Mouse (Mus musculus) lung, embryonic 14.5 days (tissue): ENCODE data around the gene Plin4. TPM values are rescaled to one million over a fixed set of nuclear protein-coding genes. Genes with fewer than 3 reads are reported as not detected.

ENCODE experiments used
- ATAC-seq: fragments of 200-750 bp; cut with Nextera tagmentation; 2 replicates; pipeline ENCODE4 v1.8.0; 2017; ENCODE audit warnings: mild to moderate bottlenecking, moderate TSS enrichment, moderate library complexity; ENCODE audit not compliant: insufficient read depth
- DNase-seq: peaks from one replicate; pipeline ENCODE4 v3.0.0-alpha.2; 2015
- H3K27ac ChIP-seq: fragments of 300-500 bp; sonication (generic); 2 replicates; pipeline ENCODE4 v1.5.1; 2014; ENCODE audit warnings: low read depth, mild to moderate bottlenecking, moderate library complexity
- H3K27me3 ChIP-seq: fragments of 300-500 bp; sonication (generic); 2 replicates; pipeline ENCODE4 v1.6.1; 2014; ENCODE audit warnings: low read length, control low read depth; ENCODE audit not compliant: insufficient read depth
- H3K36me3 ChIP-seq: fragments of 300-500 bp; sonication (generic); 2 replicates; pipeline ENCODE4 v1.6.1; 2014; ENCODE audit warnings: control low read depth; ENCODE audit not compliant: insufficient read depth
- H3K4me1 ChIP-seq: fragments of 300-500 bp; sonication (generic); 2 replicates; pipeline ENCODE4 v1.6.1; 2014; ENCODE audit warnings: antibody characterized with exemption, control low read depth; ENCODE audit not compliant: insufficient read depth
- H3K4me2 ChIP-seq: fragments of 300-500 bp; sonication (generic); 2 replicates; pipeline ENCODE4 v1.6.1; 2014; ENCODE audit warnings: mild to moderate bottlenecking
- H3K4me3 ChIP-seq: fragments of 300-500 bp; sonication (generic); 2 replicates; pipeline ENCODE4 v1.5.1; 2014; ENCODE audit warnings: low read depth, low read length
- H3K9ac ChIP-seq: fragments of 300-500 bp; sonication (generic); 2 replicates; pipeline ENCODE4 v1.6.1; 2014
- H3K9me3 ChIP-seq: fragments of 300-500 bp; sonication (generic); 2 replicates; pipeline ENCODE4 v1.6.1; 2016; ENCODE audit warnings: low read depth, low read length, control low read depth
- CTCF ChIP-seq: IDR thresholded peaks from 2 replicates; pipeline ENCODE4 v1.5.1; 2016; ENCODE audit warnings: antibody characterized with exemption, low read depth
- WGBS: fragments of 180-500 bp; shearing (Covaris S2); extraction: QIAGEN DNeasy Blood & Tissue Kit; methylation state at CpG from one replicate; pipeline ENCODE4 v1.1.7; 2014; 5-methylcytosine and 5-hydroxymethylcytosine counted together
- polyA plus RNA-seq: library from polyadenylated mRNA; unstranded; fragments of >200 nt; fragmentation: Nextera tagmentation; extraction: Ambion mirVana; gene quantifications from 2 replicates; pipeline ENCODE4 v1.2.1, GENCODE M21; 2014

Plin4 gene
- polyA plus RNA-seq, 1 experiment from 2014 or later: 0.28 TPM

- no peak for DNase-seq
- no peak for ATAC-seq
- H3K9ac ChIP-seq: no peak overlapping the region
- 0 out of 2 replicates have a peak overlapping the region, but pooled peaks have one; percentile 6 for H3K4me3 ChIP-seq
- H3K4me1 ChIP-seq: no peaks in the 10 kb centered on the region
- peaks cover 74% of the 10 kb centered on the region for H3K27me3 ChIP-seq
- peaks cover 9% of the 10 kb centered on the region for H3K9me3 ChIP-seq
- H3K27ac ChIP-seq: no peak overlapping the region
- 4% methylated on average over 66 of the region's 66 CpGs for WGBS
- TF ChIP-seq CTCF: no peak
- H3K36me3 ChIP-seq: no peaks in the 10 kb centered on the region
- peak overlapping the region; percentile 37; the same call in 1 of the 2 replicates for H3K4me2 ChIP-seq
These were observed 10.6 kb upstream of the Plin4 start for GRCm38 (mm10) chr17:56119981-56120880.

- Histone ChIP-seq H3K4me3 (no peak overlapping the region), H3K9ac (no peak overlapping the region), H3K4me2 (no peak overlapping the region), H3K9me3 (peaks cover 9% of the 10 kb centered on the region), H3K36me3 (no peaks in the 10 kb centered on the region), H3K4me1 (no peaks in the 10 kb centered on the region), H3K27ac (no peak overlapping the region), H3K27me3 (peaks cover 66% of the 10 kb centered on the region)
- ATAC-seq: no peak
- no peak for TF ChIP-seq CTCF
- 28% methylated on average over 12 of the region's 12 CpGs for WGBS
- DNase-seq: no peak
These were observed 9.8 kb upstream of the Plin4 start for GRCm38 (mm10) chr17:56119431-56119830.

- TF ChIP-seq CTCF: no peak
- Histone ChIP-seq H3K36me3 (no peaks in the 10 kb centered on the region), H3K4me3 (peak within 1 kb of the TSS; percentile 15), H3K4me1 (no peaks in the 10 kb centered on the region), H3K4me2 (peak within 1 kb of the TSS; percentile 53), H3K9ac (no peak within 1 kb of the TSS), H3K27me3 (peaks cover 52% of the 10 kb centered on the region), H3K9me3 (peaks cover 3% of the 10 kb centered on the region), H3K27ac (no peak within 1 kb of the TSS)
- ATAC-seq (peak; percentile 39; the same call in 1 of the 2 replicates), DNase-seq (peak; percentile 64)
- 2% methylated on average over 27 of the region's 27 CpGs for WGBS
These were observed 7.7 kb upstream of the Plin4 start, which contains the start of gene Plin5 for GRCm38 (mm10) chr17:56117251-56117710. Gene Plin5 (minus strand): TSS chr17:56117596.

- no peak for TF ChIP-seq CTCF
- 68% methylated on average over 10 of the region's 10 CpGs for WGBS
- Histone ChIP-seq H3K4me1 (no peaks in the 10 kb centered on the region), H3K4me2 (no peak overlapping the region), H3K9ac (no peak overlapping the region), H3K27me3 (peaks cover 41% of the 10 kb centered on the region), H3K9me3 (no peaks in the 10 kb centered on the region), H3K36me3 (no peaks in the 10 kb centered on the region), H3K27ac (no peak overlapping the region), H3K4me3 (no peak overlapping the region)
- DNase-seq (no peak), ATAC-seq (no peak)
These were observed 6.6 kb upstream of the Plin4 start for GRCm38 (mm10) chr17:56116193-56116592.

- no peak overlapping the region for H3K9ac ChIP-seq
- 73% methylated on average over 3 of the region's 3 CpGs for WGBS
- ATAC-seq (no peak), DNase-seq (no peak)
- peaks cover 10% of the 10 kb centered on the region; the same call in 1 of the 2 replicates for H3K27me3 ChIP-seq
- no peak overlapping the region for H3K27ac ChIP-seq
- no peaks in the 10 kb centered on the region for H3K36me3 ChIP-seq
- H3K4me2 ChIP-seq: no peak overlapping the region
- H3K9me3 ChIP-seq: no peaks in the 10 kb centered on the region
- TF ChIP-seq CTCF: no peak
- H3K4me1 ChIP-seq: no peaks in the 10 kb centered on the region
- no peak overlapping the region for H3K4me3 ChIP-seq
These were observed 3.1 kb upstream of the Plin4 start for GRCm38 (mm10) chr17:56112743-56113142.

- Histone ChIP-seq H3K27ac (no peak overlapping the region), H3K4me1 (no peaks in the 10 kb centered on the region), H3K4me2 (no peak overlapping the region), H3K4me3 (no peak overlapping the region), H3K9me3 (no peaks in the 10 kb centered on the region), H3K36me3 (no peaks in the 10 kb centered on the region), H3K27me3 (0 out of 2 replicates have a peak, but pooled peaks cover 4% of the 10 kb centered on the region), H3K9ac (no peak overlapping the region)
- TF ChIP-seq CTCF: peak; percentile 89
- 45% methylated on average over 5 of the region's 5 CpGs for WGBS
- DNase-seq (peak; percentile 88), ATAC-seq (no peak)
These were observed 2.3 kb upstream of the Plin4 start for GRCm38 (mm10) chr17:56111864-56112263.

GRCm38 (mm10) chr17:56111021-56111420, 1.4 kb upstream of the Plin4 start:
- Histone ChIP-seq H3K9me3 (no peaks in the 10 kb centered on the region), H3K4me1 (no peaks in the 10 kb centered on the region), H3K4me2 (no peak overlapping the region), H3K27me3 (no peaks in the 10 kb centered on the region), H3K9ac (no peak overlapping the region), H3K4me3 (no peak overlapping the region), H3K27ac (no peak overlapping the region), H3K36me3 (no peaks in the 10 kb centered on the region)
- WGBS: 63% methylated on average over 1 of the region's 1 CpGs
- no peak for DNase-seq
- ATAC-seq: no peak
- TF ChIP-seq CTCF: no peak
